Mouse (Mus musculus): ENCODE data around the gene Ms4a6c.
"Not testable (repeated sequence)": the region's sequence is repeated elsewhere in the genome, so short reads cannot be mapped to it uniquely, and the experiment has no call there.

Ms4a6c gene

GRCm38 (mm10) chr19:11469215-11469614, at the start of gene Ms4a6c:
Ms4a6c (plus strand) TSS chr19:11469366.
- DNase-seq = not testable (repeated sequence)

GRCm38 (mm10) chr19:11431209-11431608, 38.0 kb upstream of the Ms4a6c start:
- DNase-seq = not testable (repeated sequence)

GRCm38 (mm10) chr19:11435058-11435834, 33.9 kb upstream of the Ms4a6c start:
- no peak for DNase-seq

- DNase-seq = no peak
Observed at GRCm38 (mm10) chr19:11443338-11443737, 25.8 kb upstream of the Ms4a6c start, which contains the start of gene Ms4a4b. Ms4a4b (plus strand) TSS chr19:11443553.

- DNase-seq = no peak
Observed at GRCm38 (mm10) chr19:11443964-11444363, 25.2 kb upstream of the Ms4a6c start.

GRCm38 (mm10) chr19:11447238-11447637, 21.9 kb upstream of the Ms4a6c start:
- no peak for DNase-seq

GRCm38 (mm10) chr19:11459041-11459440, 10.1 kb upstream of the Ms4a6c start:
- DNase-seq = not testable (repeated sequence)

GRCm38 (mm10) chr19:11464795-11465194, 4.4 kb upstream of the Ms4a6c start:
- DNase-seq = not testable (repeated sequence)

GRCm38 (mm10) chr19:11466471-11466870, 2.7 kb upstream of the Ms4a6c start:
- no peak for DNase-seq

- DNase-seq = not testable (repeated sequence)
Observed at GRCm38 (mm10) chr19:11468361-11468760, 805 bp upstream of the Ms4a6c start.

GRCm38 (mm10) chr19:11479714-11480113, 10.5 kb downstream of the Ms4a6c start:
- no peak for DNase-seq

- no peak for DNase-seq
Observed at GRCm38 (mm10) chr19:11482684-11483083, 13.5 kb downstream of the Ms4a6c start.

- no peak for DNase-seq
Observed at GRCm38 (mm10) chr19:11483941-11484340, 14.8 kb downstream of the Ms4a6c start.

- no peak for DNase-seq
Observed at GRCm38 (mm10) chr19:11484388-11484787, 15.2 kb downstream of the Ms4a6c start.

- no peak for DNase-seq
Observed at GRCm38 (mm10) chr19:11485266-11485665, 16.1 kb downstream of the Ms4a6c start.

GRCm38 (mm10) chr19:11485746-11486145, 16.6 kb downstream of the Ms4a6c start, which contains the start of gene Gm8369:
Gm8369 (plus strand) TSS chr19:11485938.
- no peak for DNase-seq

GRCm38 (mm10) chr19:11486599-11486998, 17.4 kb downstream of the Ms4a6c start:
- no peak for DNase-seq

- no peak for DNase-seq
Observed at GRCm38 (mm10) chr19:11491406-11492189, 22.4 kb downstream of the Ms4a6c start.

- no peak for DNase-seq
Observed at GRCm38 (mm10) chr19:11492671-11493070, 23.5 kb downstream of the Ms4a6c start.

GRCm38 (mm10) chr19:11494519-11494918, 25.4 kb downstream of the Ms4a6c start:
- DNase-seq = no peak

- DNase-seq = no peak
Observed at GRCm38 (mm10) chr19:11496361-11496760, 27.2 kb downstream of the Ms4a6c start.

- not testable (repeated sequence) for DNase-seq
Observed at GRCm38 (mm10) chr19:11497300-11497699, 28.1 kb downstream of the Ms4a6c start.

GRCm38 (mm10) chr19:11500796-11501195, 31.6 kb downstream of the Ms4a6c start:
- no peak for DNase-seq

GRCm38 (mm10) chr19:11501326-11501725, 32.2 kb downstream of the Ms4a6c start:
- DNase-seq = no peak

Data from kidney, adult 9 months (tissue).